Mouse (Mus musculus): ENCODE data around the gene Gan. TPM values are rescaled to one million over a fixed set of nuclear protein-coding genes. Genes with fewer than 3 reads are reported as not detected.

The Gan gene
- polyA plus RNA-seq, 1 experiment from 2014 or later, result 2.2 TPM

DNA sequence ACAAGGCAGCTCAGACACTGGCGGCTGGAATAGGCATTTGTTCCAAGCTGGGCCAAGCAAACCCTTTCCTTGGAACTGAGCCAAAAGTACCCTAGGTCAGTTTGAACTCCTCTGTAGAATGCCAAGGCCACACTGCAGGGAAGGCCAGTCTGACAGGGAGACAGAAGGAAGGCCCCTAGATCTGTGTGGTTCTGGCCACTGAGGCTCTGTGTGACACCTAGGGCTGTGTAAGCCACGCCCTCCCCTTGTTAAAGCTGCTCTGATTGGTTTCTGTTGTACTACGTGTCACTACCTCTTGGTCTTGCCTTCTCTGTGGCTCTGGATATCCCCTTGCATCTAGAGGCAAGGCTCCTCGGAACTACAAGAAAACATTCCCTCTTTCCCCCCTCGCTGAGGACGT is 86.7 kb downstream of the Gan start:
- Histone ChIP-seq H3K4me2 (no peak overlapping the region), H3K9me3 (ENCODE audit: control insufficient read depth, low read length) (no peaks in the 10 kb centered on the region), H3K36me3 (ENCODE audit: control insufficient read depth, insufficient read depth, low read length) (no peaks in the 10 kb centered on the region), H3K9ac (ENCODE audit: low read length) (no peak overlapping the region), H3K4me3 (ENCODE audit: low read depth, low read length) (no peak overlapping the region), H3K4me1 (ENCODE audit: control insufficient read depth, insufficient read depth, low read length) (no peaks in the 10 kb centered on the region), H3K27ac (ENCODE audit: low read depth, low read length) (no peak overlapping the region), H3K27me3 (ENCODE audit: control insufficient read depth, insufficient read depth, low read length) (no peaks in the 10 kb centered on the region)
- DNase-seq (ENCODE audit: low spot score, missing footprints) (peak; percentile 57), ATAC-seq (ENCODE audit: low FRiP score) (no peak)
- 43% methylated on average over 6 of the region's 6 CpGs for WGBS

DNA sequence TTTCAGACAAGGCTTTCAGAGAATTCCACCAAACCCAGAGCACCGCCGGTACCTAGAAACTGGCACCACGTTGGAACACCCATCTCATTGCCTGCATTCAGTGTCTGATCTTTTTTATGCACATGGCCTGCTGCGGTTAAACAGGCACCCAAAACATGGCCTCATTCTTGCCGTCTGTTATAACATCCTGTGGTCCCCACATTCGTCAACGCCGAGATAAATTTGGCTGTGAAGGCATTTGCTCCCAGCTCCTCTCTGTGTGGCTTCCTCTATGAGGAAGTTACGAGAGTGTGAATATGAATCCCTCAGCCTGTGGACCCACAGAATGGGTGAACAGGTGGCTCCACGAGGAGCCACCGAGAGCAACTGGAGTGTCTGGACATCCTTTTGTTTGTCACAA is 90.4 kb downstream of the Gan start:
- Histone ChIP-seq H3K4me2 (no peak overlapping the region), H3K4me1 (ENCODE audit: control insufficient read depth, insufficient read depth, low read length) (no peaks in the 10 kb centered on the region), H3K4me3 (ENCODE audit: low read depth, low read length) (no peak overlapping the region), H3K27ac (ENCODE audit: low read depth, low read length) (no peak overlapping the region), H3K36me3 (ENCODE audit: control insufficient read depth, insufficient read depth, low read length) (no peaks in the 10 kb centered on the region), H3K9me3 (ENCODE audit: control insufficient read depth, low read length) (no peaks in the 10 kb centered on the region), H3K9ac (ENCODE audit: low read length) (no peak overlapping the region), H3K27me3 (ENCODE audit: control insufficient read depth, insufficient read depth, low read length) (no peaks in the 10 kb centered on the region)
- WGBS, result 89% methylated on average over 11 of the region's 11 CpGs
- DNase-seq (ENCODE audit: low spot score, missing footprints) (peak; percentile 77), ATAC-seq (ENCODE audit: low FRiP score) (no peak)

DNA sequence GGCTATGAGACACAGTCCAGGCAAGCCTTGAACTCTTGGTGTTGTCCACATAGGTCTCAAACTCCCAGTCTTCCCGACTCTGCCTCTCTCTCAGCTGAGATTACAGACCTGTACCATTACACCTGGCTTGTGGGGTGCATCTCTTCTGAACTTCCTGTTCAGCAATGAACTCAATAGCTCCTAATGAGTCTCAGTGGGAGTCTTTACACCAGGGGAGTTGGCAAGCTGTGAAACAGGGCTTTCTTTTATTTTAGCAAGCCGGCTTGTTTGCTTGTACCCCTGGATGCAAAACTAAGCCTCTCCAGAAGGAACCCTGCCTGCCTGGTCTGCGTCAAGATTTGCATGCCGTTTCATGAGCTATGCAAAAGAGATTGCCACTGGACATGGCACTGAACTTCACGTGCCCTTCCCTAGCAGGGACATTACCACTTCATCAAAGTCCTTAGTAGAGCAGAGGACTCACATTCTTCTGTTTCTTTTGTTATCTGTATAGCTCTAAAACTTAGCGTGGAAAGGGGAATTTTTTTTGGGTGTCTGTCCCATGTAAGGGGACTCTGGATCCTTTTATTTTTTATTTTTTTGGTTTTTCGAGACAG is 93.2 kb downstream of the Gan start:
- no peaks in the 10 kb centered on the region for H3K9me3 ChIP-seq (ENCODE audit: control insufficient read depth, low read length)
- no peaks in the 10 kb centered on the region for H3K27me3 ChIP-seq (ENCODE audit: control insufficient read depth, insufficient read depth, low read length)
- WGBS, result 42% methylated on average over 7 of the region's 7 CpGs
- H3K4me2 ChIP-seq, result no peak overlapping the region
- DNase-seq (ENCODE audit: low spot score, missing footprints) (peak; percentile 75), ATAC-seq (ENCODE audit: low FRiP score) (no peak)
- H3K27ac ChIP-seq (ENCODE audit: low read depth, low read length), result no peak overlapping the region
- no peak overlapping the region for H3K9ac ChIP-seq (ENCODE audit: low read length)
- H3K4me1 ChIP-seq (ENCODE audit: control insufficient read depth, insufficient read depth, low read length), result no peaks in the 10 kb centered on the region
- no peak overlapping the region for H3K4me3 ChIP-seq (ENCODE audit: low read depth, low read length)
- no peaks in the 10 kb centered on the region for H3K36me3 ChIP-seq (ENCODE audit: control insufficient read depth, insufficient read depth, low read length)

DNA sequence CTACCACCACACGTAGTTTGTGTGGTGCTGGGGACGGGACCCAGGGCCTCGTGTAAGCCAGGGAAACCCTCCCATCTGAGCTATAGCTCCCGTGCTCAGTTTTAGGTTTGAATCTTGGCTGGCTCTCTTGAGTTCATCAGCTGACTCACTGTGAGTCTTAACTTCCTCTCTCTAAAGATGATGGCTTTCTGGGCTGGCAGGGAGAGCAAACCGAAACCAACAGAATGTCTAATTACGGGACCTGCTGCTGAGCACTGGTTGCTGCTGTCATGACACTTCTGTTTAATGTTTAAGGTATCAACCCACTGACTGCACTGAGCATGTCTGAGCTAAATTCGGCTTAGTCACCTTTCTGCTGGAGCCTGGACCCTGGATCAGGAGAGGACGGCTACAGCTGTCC is 94.7 kb downstream of the Gan start:
- H3K27me3 ChIP-seq (ENCODE audit: control insufficient read depth, insufficient read depth, low read length), result no peaks in the 10 kb centered on the region
- H3K4me3 ChIP-seq (ENCODE audit: low read depth, low read length), result no peak overlapping the region
- H3K9me3 ChIP-seq (ENCODE audit: control insufficient read depth, low read length), result no peaks in the 10 kb centered on the region
- no peaks in the 10 kb centered on the region for H3K4me1 ChIP-seq (ENCODE audit: control insufficient read depth, insufficient read depth, low read length)
- 96% methylated on average over 8 of the region's 8 CpGs for WGBS
- H3K27ac ChIP-seq (ENCODE audit: low read depth, low read length), result no peak overlapping the region
- no peak overlapping the region for H3K9ac ChIP-seq (ENCODE audit: low read length)
- no peak for ATAC-seq (ENCODE audit: low FRiP score)
- peak; percentile 6 for DNase-seq (ENCODE audit: low spot score, missing footprints)
- no peak overlapping the region for H3K4me2 ChIP-seq
- no peaks in the 10 kb centered on the region for H3K36me3 ChIP-seq (ENCODE audit: control insufficient read depth, insufficient read depth, low read length)

DNA sequence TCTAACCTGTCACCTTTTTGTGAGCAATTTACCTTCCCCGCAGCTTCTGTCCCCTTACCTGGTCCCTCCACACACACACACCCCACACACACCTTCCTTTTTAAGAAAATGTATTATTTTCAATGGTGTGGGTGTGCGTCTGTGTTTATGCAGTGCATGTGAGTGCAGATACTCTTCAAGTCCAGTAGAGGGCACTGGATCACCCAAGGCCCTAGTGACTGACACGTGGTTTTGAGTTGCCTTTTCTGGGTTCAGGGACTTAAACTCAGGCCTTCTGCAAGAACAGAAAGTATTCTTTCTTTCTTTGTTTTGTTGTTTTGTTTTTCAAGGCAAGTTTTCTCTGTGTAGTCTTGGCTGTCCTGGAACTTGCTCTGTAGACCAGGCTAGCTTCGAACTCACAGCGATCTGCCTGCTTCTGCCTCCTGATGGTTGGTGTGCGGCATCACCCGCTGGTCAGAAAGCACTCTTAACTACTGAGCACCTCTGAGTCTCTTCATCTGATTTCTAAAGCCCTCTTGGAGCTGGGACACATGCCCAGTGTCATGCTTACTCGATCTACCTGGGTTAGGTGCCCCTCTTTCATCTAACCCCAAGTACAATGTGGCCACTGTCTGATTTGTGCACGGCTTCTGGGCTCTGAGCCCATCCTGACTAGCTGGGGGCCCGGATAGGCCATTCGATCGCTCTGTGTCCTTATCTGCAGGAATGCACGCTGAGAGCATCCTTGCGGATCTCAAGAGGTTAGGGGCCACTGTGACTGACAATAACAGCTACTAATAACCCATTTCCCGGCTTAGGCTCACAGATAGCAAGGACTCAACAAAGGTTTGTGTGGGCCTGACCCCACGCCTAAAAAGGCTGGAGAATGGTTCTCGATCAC is 95.7 kb downstream of the Gan start:
- Histone ChIP-seq H3K4me3 (ENCODE audit: low read depth, low read length) (no peak overlapping the region), H3K4me1 (ENCODE audit: control insufficient read depth, insufficient read depth, low read length) (peaks cover 5% of the 10 kb centered on the region), H3K9me3 (ENCODE audit: control insufficient read depth, low read length) (no peaks in the 10 kb centered on the region), H3K9ac (ENCODE audit: low read length) (no peak overlapping the region), H3K27me3 (ENCODE audit: control insufficient read depth, insufficient read depth, low read length) (no peaks in the 10 kb centered on the region), H3K36me3 (ENCODE audit: control insufficient read depth, insufficient read depth, low read length) (no peaks in the 10 kb centered on the region), H3K27ac (ENCODE audit: low read depth, low read length) (no peak overlapping the region), H3K4me2 (no peak overlapping the region)
- ATAC-seq (ENCODE audit: low FRiP score) (no peak), DNase-seq (ENCODE audit: low spot score, missing footprints) (peak; percentile 60)
- WGBS, result 91% methylated on average over 17 of the region's 17 CpGs

DNA sequence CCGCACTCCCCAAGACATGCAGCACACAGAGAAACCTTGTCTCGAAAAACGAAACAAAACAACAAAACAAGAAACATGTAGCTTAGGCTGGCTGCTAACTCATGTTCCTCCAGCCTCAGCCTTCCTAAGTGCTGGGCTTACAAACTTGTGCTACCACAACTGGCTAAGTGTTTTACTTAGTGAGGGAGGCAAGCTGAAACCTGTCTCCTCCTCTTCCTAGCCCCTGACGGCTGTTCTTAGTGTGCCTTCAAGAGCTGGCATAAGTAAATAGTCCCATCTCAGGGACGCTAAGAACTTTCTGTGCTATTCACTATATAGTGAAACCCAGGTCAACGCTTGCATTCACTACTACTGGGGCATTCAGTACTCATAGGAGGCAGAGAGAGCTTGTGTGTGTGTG is 96.6 kb downstream of the Gan start:
- Histone ChIP-seq H3K9ac (ENCODE audit: low read length) (no peak overlapping the region), H3K4me1 (ENCODE audit: control insufficient read depth, insufficient read depth, low read length) (peaks cover 14% of the 10 kb centered on the region), H3K4me2 (no peak overlapping the region), H3K36me3 (ENCODE audit: control insufficient read depth, insufficient read depth, low read length) (no peaks in the 10 kb centered on the region), H3K4me3 (ENCODE audit: low read depth, low read length) (no peak overlapping the region), H3K9me3 (ENCODE audit: control insufficient read depth, low read length) (no peaks in the 10 kb centered on the region), H3K27ac (ENCODE audit: low read depth, low read length) (no peak overlapping the region), H3K27me3 (ENCODE audit: control insufficient read depth, insufficient read depth, low read length) (no peaks in the 10 kb centered on the region)
- no peak for DNase-seq (ENCODE audit: low spot score, missing footprints)
- no peak for ATAC-seq (ENCODE audit: low FRiP score)
- WGBS, result 86% methylated on average over 6 of the region's 6 CpGs

DNA sequence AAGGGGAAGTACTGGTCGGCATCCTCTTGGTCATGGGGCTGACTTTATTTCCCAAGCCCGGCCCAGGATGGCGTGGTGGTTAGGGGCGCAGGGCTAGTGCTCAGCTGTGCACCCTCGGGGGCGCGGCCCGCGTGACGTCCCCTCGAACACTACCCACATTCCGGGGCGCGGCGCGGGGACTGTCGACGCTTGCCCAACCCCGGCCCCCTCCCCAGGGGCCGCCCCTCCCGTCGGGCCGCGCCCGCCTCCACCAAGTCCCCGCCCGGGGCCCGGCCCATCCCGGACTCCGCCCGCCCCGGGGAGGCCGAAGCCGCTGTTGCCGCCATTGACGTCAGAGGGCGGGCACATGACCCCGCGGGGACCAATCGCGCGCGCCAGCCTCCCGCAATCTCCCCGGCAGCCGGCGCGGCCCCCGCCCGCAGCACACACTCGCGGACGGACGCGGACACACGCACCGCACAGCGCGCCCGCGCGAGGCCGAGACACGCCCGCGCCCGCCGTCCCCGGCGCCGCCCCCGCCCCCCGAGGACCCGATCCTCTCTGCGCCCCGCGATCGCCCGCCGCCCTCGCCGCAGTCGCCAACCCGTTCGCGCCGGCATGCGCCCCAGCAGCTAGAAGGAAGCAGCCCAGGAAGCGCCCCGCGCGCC is 98.5 kb downstream of the Gan start:
- Histone ChIP-seq H3K4me1 (ENCODE audit: control insufficient read depth, insufficient read depth, low read length) (peaks cover 29% of the 10 kb centered on the region), H3K4me3 (ENCODE audit: low read depth, low read length) (peak overlapping the region; percentile 96), H3K9ac (ENCODE audit: low read length) (peak overlapping the region; percentile 95), H3K27me3 (ENCODE audit: control insufficient read depth, insufficient read depth, low read length) (no peaks in the 10 kb centered on the region), H3K36me3 (ENCODE audit: control insufficient read depth, insufficient read depth, low read length) (no peaks in the 10 kb centered on the region), H3K27ac (ENCODE audit: low read depth, low read length) (peak overlapping the region; percentile 69), H3K4me2 (peak overlapping the region; percentile 83), H3K9me3 (ENCODE audit: control insufficient read depth, low read length) (no peaks in the 10 kb centered on the region)
- WGBS, result under 1% methylated on average over 63 of the region's 92 CpGs
- peak; percentile 88 for ATAC-seq (ENCODE audit: low FRiP score)
- DNase-seq (ENCODE audit: low spot score, missing footprints), result peak; percentile 96

DNA sequence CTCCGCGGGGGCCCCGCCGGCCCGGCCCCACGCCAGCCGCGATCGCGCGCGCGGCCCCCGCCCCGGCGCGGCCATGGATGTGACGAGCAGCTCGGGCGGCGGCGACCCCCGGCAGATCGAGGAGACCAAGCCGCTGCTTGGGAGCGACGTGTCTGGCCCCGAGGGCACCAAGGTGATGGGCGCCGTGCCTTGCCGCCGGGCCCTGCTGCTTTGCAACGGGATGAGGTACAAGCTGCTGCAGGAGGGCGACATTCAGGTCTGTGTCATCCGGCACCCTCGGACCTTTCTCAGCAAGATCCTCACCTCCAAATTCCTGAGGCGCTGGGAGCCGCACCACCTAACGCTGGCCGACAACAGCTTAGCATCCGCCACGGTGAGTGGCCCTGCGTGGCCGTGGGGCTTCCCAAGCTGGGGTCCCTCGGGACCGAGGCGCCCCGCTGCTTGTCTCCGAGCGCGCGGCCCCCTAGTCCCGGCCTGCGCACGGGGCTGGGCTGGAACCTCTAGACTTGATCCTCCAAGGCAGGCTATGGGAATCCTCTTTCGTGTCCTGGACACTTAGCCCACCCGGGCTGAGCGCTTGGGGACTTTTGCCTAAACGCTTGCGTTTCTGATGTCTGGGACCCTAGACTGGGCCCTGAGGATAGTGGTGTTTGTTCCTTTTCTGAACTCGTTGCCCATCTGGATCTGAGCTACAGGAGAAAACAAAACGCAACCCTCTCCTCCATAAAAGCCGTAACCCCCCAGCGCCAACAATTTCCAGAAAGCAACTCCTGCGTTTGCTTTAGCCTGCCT is 99.3 kb downstream of the Gan start, which contains the start of gene Cmip:
TSS of gene Cmip (plus strand) at position 36 of the 792 bp plus-strand sequence.
- H3K27ac ChIP-seq (ENCODE audit: low read depth, low read length), result peak within 1 kb of the TSS; percentile 69
- H3K4me1 ChIP-seq (ENCODE audit: control insufficient read depth, insufficient read depth, low read length), result peaks cover 35% of the 10 kb centered on the region
- peak within 1 kb of the TSS; percentile 95 for H3K9ac ChIP-seq (ENCODE audit: low read length)
- H3K27me3 ChIP-seq (ENCODE audit: control insufficient read depth, insufficient read depth, low read length), result no peaks in the 10 kb centered on the region
- H3K4me2 ChIP-seq, result peak within 1 kb of the TSS; percentile 83
- H3K36me3 ChIP-seq (ENCODE audit: control insufficient read depth, insufficient read depth, low read length), result no peaks in the 10 kb centered on the region
- DNase-seq (ENCODE audit: low spot score, missing footprints), result peak; percentile 97
- H3K4me3 ChIP-seq (ENCODE audit: low read depth, low read length), result peak within 1 kb of the TSS; percentile 96
- no peaks in the 10 kb centered on the region for H3K9me3 ChIP-seq (ENCODE audit: control insufficient read depth, low read length)
- WGBS, result under 1% methylated on average over 64 of the region's 65 CpGs
- peak; percentile 25 for ATAC-seq (ENCODE audit: low FRiP score)
